Mouse (Mus musculus): ENCODE data around the gene Eftud2. TPM values are rescaled to one million over a fixed set of nuclear protein-coding genes. Genes with fewer than 3 reads are reported as not detected.

The Eftud2 gene
- polyA plus RNA-seq, 1 experiment from 2014 or later = 148 TPM

- 45% methylated on average over 8 of the region's 8 CpGs for WGBS
- no peak for ATAC-seq (ENCODE audit: insufficient number of reproducible peaks, insufficient read depth, low FRiP score, low read depth)
- Histone ChIP-seq H3K27ac (ENCODE audit: low read length) (0 out of 2 replicates have a peak overlapping the region, but pooled peaks have one; percentile 35), H3K4me3 (ENCODE audit: low read depth, low read length) (no peak overlapping the region), H3K36me3 (ENCODE audit: control insufficient read depth, insufficient read depth, low read length) (peaks cover 7% of the 10 kb centered on the region), H3K9me3 (ENCODE audit: control insufficient read depth, low read depth, low read length) (no peaks in the 10 kb centered on the region), H3K27me3 (ENCODE audit: control insufficient read depth, insufficient read depth, low read length) (no peaks in the 10 kb centered on the region), H3K4me1 (ENCODE audit: control insufficient read depth, insufficient read depth, low read length) (0 out of 2 replicates have a peak, but pooled peaks cover 8% of the 10 kb centered on the region), H3K4me2 (replicated peaks; ENCODE audit: low read depth, low read length) (no peak overlapping the region), H3K9ac (replicated peaks; ENCODE audit: low read depth, low read length) (no peak overlapping the region)
These were observed 86.6 kb downstream of the Eftud2 start for GRCm38 (mm10) chr11:102794157-102794556.

GRCm38 (mm10) chr11:102791682-102792445, 88.9 kb downstream of the Eftud2 start:
- Histone ChIP-seq H3K9ac (replicated peaks; ENCODE audit: low read depth, low read length) (no peak overlapping the region), H3K27me3 (ENCODE audit: control insufficient read depth, insufficient read depth, low read length) (no peaks in the 10 kb centered on the region), H3K4me3 (ENCODE audit: low read depth, low read length) (no peak overlapping the region), H3K4me2 (replicated peaks; ENCODE audit: low read depth, low read length) (no peak overlapping the region), H3K9me3 (ENCODE audit: control insufficient read depth, low read depth, low read length) (no peaks in the 10 kb centered on the region), H3K4me1 (ENCODE audit: control insufficient read depth, insufficient read depth, low read length) (0 out of 2 replicates have a peak, but pooled peaks cover 8% of the 10 kb centered on the region), H3K27ac (ENCODE audit: low read length) (no peak overlapping the region), H3K36me3 (ENCODE audit: control insufficient read depth, insufficient read depth, low read length) (no peaks in the 10 kb centered on the region; the same call in 1 of the 2 replicates)
- 50% methylated on average over 14 of the region's 14 CpGs for WGBS
- no peak for ATAC-seq (ENCODE audit: insufficient number of reproducible peaks, insufficient read depth, low FRiP score, low read depth)

Other genes starting within 250 kb of the Eftud2 start
- gene Meioc, start 217.3 kb downstream of the Eftud2 start, polyA plus RNA-seq (2014; fragmentation: Nextera tagmentation; extraction: Ambion mirVana) = 0.80 and 1.2 TPM in 2 replicates
- gene Ccdc43, start 183.2 kb downstream of the Eftud2 start, polyA plus RNA-seq (2014; fragmentation: Nextera tagmentation; extraction: Ambion mirVana) = 39.5 and 47.1 TPM in 2 replicates
- 5.5 and 6.8 TPM in 2 replicates for gene Adam11, start 119.5 kb downstream of the Eftud2 start, polyA plus RNA-seq (2014; fragmentation: Nextera tagmentation; extraction: Ambion mirVana)
- gene Gjc1, start 61.3 kb downstream of the Eftud2 start, polyA plus RNA-seq (2014; fragmentation: Nextera tagmentation; extraction: Ambion mirVana) = 57.0 and 64.8 TPM in 2 replicates
- not detected in 2 replicates for gene Higd1b, start 45.1 kb downstream of the Eftud2 start, polyA plus RNA-seq (2014; fragmentation: Nextera tagmentation; extraction: Ambion mirVana)
- gene Ccdc103, start 219 bp upstream of the Eftud2 start, polyA plus RNA-seq (2014; fragmentation: Nextera tagmentation; extraction: Ambion mirVana) = 1.3 and 1.7 TPM in 2 replicates
- gene Fam187a, start 4.2 kb upstream of the Eftud2 start, polyA plus RNA-seq (2014; fragmentation: Nextera tagmentation; extraction: Ambion mirVana) = not detected in 2 replicates
- gene Gfap, start 19.9 kb upstream of the Eftud2 start, polyA plus RNA-seq (2014; fragmentation: Nextera tagmentation; extraction: Ambion mirVana) = 0.34 and 0.62 TPM in 2 replicates
- 7.9 and 10.0 TPM in 2 replicates for gene Kif18b, start 44.1 kb upstream of the Eftud2 start, polyA plus RNA-seq (2014; fragmentation: Nextera tagmentation; extraction: Ambion mirVana)
- gene C1ql1, start 65.7 kb upstream of the Eftud2 start, polyA plus RNA-seq (2014; fragmentation: Nextera tagmentation; extraction: Ambion mirVana) = 9.4 and 11.1 TPM in 2 replicates
- 55.1 and 62.4 TPM in 2 replicates for gene Nmt1, start 147.2 kb upstream of the Eftud2 start, polyA plus RNA-seq (2014; fragmentation: Nextera tagmentation; extraction: Ambion mirVana)
- 185 and 198 TPM in 2 replicates for gene Dcakd, start 147.3 kb upstream of the Eftud2 start, polyA plus RNA-seq (2014; fragmentation: Nextera tagmentation; extraction: Ambion mirVana)
- 2.5 TPM in 2 replicates for gene Plcd3, start 220.7 kb upstream of the Eftud2 start, polyA plus RNA-seq (2014; fragmentation: Nextera tagmentation; extraction: Ambion mirVana)
- gene Acbd4, start 220.7 kb upstream of the Eftud2 start, polyA plus RNA-seq (2014; fragmentation: Nextera tagmentation; extraction: Ambion mirVana) = 17.7 and 20.4 TPM in 2 replicates
- gene Hexim1, start 235.2 kb upstream of the Eftud2 start, polyA plus RNA-seq (2014; fragmentation: Nextera tagmentation; extraction: Ambion mirVana) = 7.6 and 7.7 TPM in 2 replicates

Data from stomach, embryonic 14.5 days (tissue).